8 mouse cellular contexts compared by ENCODE assay signal in genomic region chr9:62438755-62439101, GRCm38 (mm10).
DNase-seq lines count a peak whose midpoint lies in the region; ATAC-seq and TF ChIP-seq lines count a peak whose summit lies in the region.

No protein-coding gene starts in this region.

- intact Hi-C loops in heart, postnatal 25 days (cut with DNase I): no loop called here

- no peak overlapping the region for H3K4me3 ChIP-seq in intestine, postnatal 0 days (ENCODE audit: low read depth, low read length)
- no peak overlapping the region for H3K4me3 ChIP-seq in limb, embryonic 10.5 days
- no peak overlapping the region for H3K4me3 ChIP-seq in neural tube, embryonic 12.5 days

- no peaks in the 10 kb centered on the region for H3K9me3 ChIP-seq in intestine, postnatal 0 days (ENCODE audit: control insufficient read depth)
- no peaks in the 10 kb centered on the region for H3K9me3 ChIP-seq in limb, embryonic 10.5 days (replicated peaks)
- no peaks in the 10 kb centered on the region for H3K9me3 ChIP-seq in neural tube, embryonic 12.5 days

- peak; percentile 92 for ATAC-seq in frontal cortex, adult (ENCODE audit: low TSS enrichment)
- ATAC-seq in intestine, postnatal 0 days: peak; percentile 89
- ATAC-seq in neural tube, embryonic 12.5 days (ENCODE audit: low FRiP score, low read depth): peak; percentile 92

- no peaks in the 10 kb centered on the region for H3K27me3 ChIP-seq in intestine, postnatal 0 days (replicated peaks; ENCODE audit: control insufficient read depth, insufficient read depth, low read length)
- H3K27me3 ChIP-seq in limb, embryonic 10.5 days (ENCODE audit: low read depth, poor library complexity, severe bottlenecking): no peaks in the 10 kb centered on the region
- no peaks in the 10 kb centered on the region for H3K27me3 ChIP-seq in neural tube, embryonic 12.5 days (replicated peaks)

- H3K4me1 ChIP-seq in intestine, postnatal 0 days (replicated peaks; ENCODE audit: control insufficient read depth, insufficient read depth, low read length): no peaks in the 10 kb centered on the region; the same call in none of the 2 replicates
- H3K4me1 ChIP-seq in limb, embryonic 10.5 days: peaks cover 27% of the 10 kb centered on the region
- peaks cover 20% of the 10 kb centered on the region for H3K4me1 ChIP-seq in neural tube, embryonic 12.5 days

- WGBS in intestine, postnatal 0 days: 31% methylated on average over 3 of the region's 3 CpGs
- WGBS in limb, embryonic 10.5 days: 53% methylated on average over 3 of the region's 3 CpGs
- WGBS in neural tube, embryonic 12.5 days: 15% methylated on average over 3 of the region's 3 CpGs

- H3K27ac ChIP-seq in intestine, postnatal 0 days (ENCODE audit: low read depth, low read length): 0 out of 2 replicates have a peak overlapping the region, but pooled peaks have one; percentile 46
- peak overlapping the region; percentile 74 for H3K27ac ChIP-seq in limb, embryonic 10.5 days
- peak overlapping the region; percentile 67 for H3K27ac ChIP-seq in neural tube, embryonic 12.5 days

- H3K9ac ChIP-seq in intestine, postnatal 0 days (ENCODE audit: low read depth, low read length): no peak overlapping the region
- H3K9ac ChIP-seq in neural tube, embryonic 12.5 days: no peak overlapping the region

- no peaks in the 10 kb centered on the region for H3K36me3 ChIP-seq in intestine, postnatal 0 days (ENCODE audit: control insufficient read depth, insufficient read depth)
- H3K36me3 ChIP-seq in limb, embryonic 10.5 days: no peaks in the 10 kb centered on the region
- no peaks in the 10 kb centered on the region for H3K36me3 ChIP-seq in neural tube, embryonic 12.5 days

- no peak overlapping the region for H3K4me2 ChIP-seq in intestine, postnatal 0 days (replicated peaks; ENCODE audit: low read depth)
- H3K4me2 ChIP-seq in neural tube, embryonic 12.5 days (replicated peaks): no peak overlapping the region

- TF ChIP-seq CTCF in intestine, postnatal 0 days (IDR thresholded peaks at IDR 0.05; ENCODE audit: low read depth): no peak

- DNase-seq in heart, adult 11 months: peak; percentile 97
- no peak for DNase-seq in heart, postnatal 25 days (ENCODE audit: low spot score)
- DNase-seq in limb, embryonic 10.5 days (ENCODE audit: low spot score): no peak
- DNase-seq in spleen, postnatal 10 days (ENCODE audit: low spot score in 2 of 2): no peak
- no peak for DNase-seq in ovary, postnatal 10 days (ENCODE audit: low spot score)
